Mouse (Mus musculus): ENCODE results near the gene Wipi1.

DNA sequence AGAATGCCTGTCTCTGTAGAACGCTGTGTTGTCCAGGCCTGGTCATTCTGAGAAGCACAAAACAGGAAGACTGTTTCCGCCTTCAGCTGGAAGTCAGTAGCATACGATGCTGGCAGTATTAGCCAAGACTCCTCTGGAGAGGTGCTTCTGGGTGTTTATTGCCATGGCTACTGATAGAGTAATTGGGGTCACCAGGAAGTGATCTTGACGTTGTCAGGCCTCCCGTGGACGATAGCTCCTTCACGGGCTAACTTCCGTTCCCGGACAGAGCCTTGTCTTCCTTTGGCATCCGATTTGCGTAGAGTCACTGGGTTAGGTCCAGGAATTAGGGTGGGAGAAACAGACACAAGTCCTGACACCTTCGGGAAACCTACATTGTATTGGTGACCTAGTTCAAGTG, 52.5 kb downstream of the Wipi1 start:
- TF ChIP-seq CTCF (IDR thresholded peaks at IDR 0.05; ENCODE audit: control insufficient read depth, insufficient read depth, insufficient read length): no peak
- no peak for TF ChIP-seq USF1 (IDR thresholded peaks at IDR 0.05; ENCODE audit: low read depth)
- no peak for TF ChIP-seq CEBPB (IDR thresholded peaks at IDR 0.05; ENCODE audit: low read depth)
- TF ChIP-seq MYOG (IDR thresholded peaks at IDR 0.05; ENCODE audit: control insufficient read depth, extremely low read depth, insufficient read length): no peak

Measured in C2C12 (cell line).